Mouse (Mus musculus) bone marrow, adult 2 months (tissue): ENCODE measurements at regions not wholly inside any gene's neighbourhood (a gene's known extent, or its start where the extent isn't known, plus 50 kb on each side); places are given as distances from the start of the nearest gene placed in this dataset.

Experiments used
- CTCF ChIP-seq: fragments of 200-500 bp; IDR thresholded peaks from 2 replicates; pipeline ENCODE4 v1.5.1; 2011; ENCODE audit warnings: low read length, control low read depth; ENCODE audit not compliant: control insufficient read depth, insufficient read depth
- POLR2A ChIP-seq: fragments of 200-500 bp; IDR thresholded peaks from 2 replicates; pipeline ENCODE4 v1.6.1; 2011; ENCODE audit warnings: low read depth, mild to moderate bottlenecking, control low read depth, low read length, borderline replicate concordance; ENCODE audit not compliant: control insufficient read depth

DNA sequence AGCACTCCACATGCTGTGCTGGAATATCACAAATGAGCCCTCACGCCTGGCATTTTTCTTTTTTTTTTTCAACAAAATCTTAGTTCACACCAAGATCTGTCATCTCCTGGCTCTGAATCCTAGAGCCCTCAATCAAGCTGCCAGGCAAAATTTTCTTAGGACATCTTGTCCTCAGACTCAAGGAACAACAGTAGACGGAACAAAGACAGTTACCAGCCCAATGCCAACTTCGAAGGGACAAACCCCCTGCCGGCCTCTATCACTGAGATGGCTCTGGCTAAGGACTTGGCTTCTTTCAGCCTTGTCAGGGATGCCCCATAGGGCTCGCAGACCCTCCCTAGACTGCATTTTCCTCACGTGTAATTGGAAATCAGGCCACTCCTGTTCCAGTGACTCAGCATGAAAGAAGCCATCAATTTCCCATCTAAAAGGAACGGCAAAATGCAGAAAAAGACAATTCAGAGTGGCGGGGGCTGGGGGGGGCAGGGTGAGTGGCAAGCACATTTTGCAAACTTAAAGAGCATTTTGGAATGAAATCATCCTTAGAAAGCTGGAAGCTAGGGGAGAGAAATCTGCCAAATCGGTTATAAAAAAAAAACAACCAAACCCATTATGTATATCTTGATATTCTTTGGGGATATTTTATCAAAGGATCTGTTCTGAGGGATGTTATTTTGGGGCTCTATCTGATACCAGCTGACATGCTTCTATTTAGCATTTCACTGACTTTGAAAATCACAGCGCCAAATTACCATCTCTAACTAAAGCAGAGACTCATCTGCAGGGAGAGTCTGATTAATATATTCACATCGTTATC lies 116.1 kb upstream of the Sulf2 start:
- TF ChIP-seq CTCF = no peak
- TF ChIP-seq POLR2A = no peak
